In the genomic region with DNA sequence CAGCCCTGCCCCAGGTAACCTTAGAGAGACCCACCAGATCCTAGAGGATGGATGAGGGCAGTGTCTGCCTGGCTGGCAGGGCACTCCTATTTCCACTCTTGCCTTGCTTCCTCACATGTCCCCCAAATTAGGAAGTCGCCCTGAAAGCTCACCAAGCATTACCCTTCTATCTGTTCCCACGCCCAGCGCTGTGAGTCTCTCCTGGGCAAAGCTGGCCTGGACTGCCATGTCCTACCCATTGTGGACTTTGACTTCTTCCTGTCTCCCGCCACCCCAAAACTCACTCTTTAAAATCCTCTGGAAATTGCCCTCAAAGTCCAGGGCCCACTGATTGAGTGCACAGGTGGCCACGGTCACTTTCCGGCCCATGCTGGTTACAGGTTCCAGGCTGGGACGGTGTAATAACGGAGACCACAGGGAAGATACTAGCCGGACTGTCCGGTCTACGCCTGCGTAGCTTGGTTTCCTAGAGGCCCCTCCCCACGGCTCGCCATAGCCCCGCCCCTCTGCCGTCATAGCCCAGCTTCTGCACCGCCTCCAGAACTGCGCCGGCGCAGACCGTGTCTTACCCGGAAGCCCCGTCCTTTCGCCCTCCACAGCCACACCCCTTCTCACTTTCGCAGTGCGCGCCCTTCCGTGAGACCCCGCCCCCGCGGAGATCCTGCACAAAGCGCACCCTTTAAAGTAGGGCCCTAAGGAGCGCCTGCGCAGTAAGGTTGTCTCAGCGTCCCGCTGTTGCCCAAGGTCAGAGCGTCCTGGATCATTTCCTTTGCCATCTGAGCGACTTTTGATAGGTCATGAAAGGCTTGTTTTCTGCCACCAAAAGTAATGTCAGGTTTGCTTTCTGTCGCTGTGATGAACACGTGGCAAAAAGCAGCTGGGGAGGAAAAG, we compare ENCODE assay signal across 7 mouse cellular contexts. TPM values are rescaled to one million over a fixed set of nuclear protein-coding genes. Genes with fewer than 3 reads are reported as not detected.
DNase-seq lines count a peak whose midpoint lies in the region; ATAC-seq lines count a peak whose summit lies in the region.

Nadsyn1 (minus strand) TSS at position 475 of the 891 bp plus-strand sequence.
Dhcr7 (plus strand) TSS at position 771 of the 891 bp plus-strand sequence.

- peak; percentile 98 for DNase-seq in adrenal gland, adult 18-20 months (ENCODE audit: low spot score in 2 of 2)
- DNase-seq in embryo, embryonic 11 days = peak; percentile 99
- DNase-seq in gastrocnemius, postnatal 36 days = peak; percentile 98 to 100
- peak; percentile 98 to 99 for DNase-seq in left cerebral cortex, postnatal 25 days (ENCODE audit: low spot score in 2 of 2)
- DNase-seq in midbrain, embryonic 10.5 days (ENCODE audit: low spot score) = peak; percentile 100
- peak; percentile 99 for DNase-seq in right cerebral cortex, postnatal 4 days

- H3K36me3 ChIP-seq in intestine, embryonic 15.5 days = 0 out of 2 replicates have a peak, but pooled peaks cover 6% of the 10 kb centered on the region
- H3K36me3 ChIP-seq in midbrain, embryonic 10.5 days = peaks cover 18% of the 10 kb centered on the region

- peaks cover 22% of the 10 kb centered on the region for H3K4me1 ChIP-seq in intestine, embryonic 15.5 days (replicated peaks)
- H3K4me1 ChIP-seq in midbrain, embryonic 10.5 days = peaks cover 24% of the 10 kb centered on the region

- H3K27ac ChIP-seq in intestine, embryonic 15.5 days = peak within 1 kb of the TSS; percentile 77
- H3K27ac ChIP-seq in midbrain, embryonic 10.5 days (replicated peaks) = peak within 1 kb of the TSS; percentile 92

- H3K4me3 ChIP-seq in intestine, embryonic 15.5 days (replicated peaks) = peak within 1 kb of the TSS; percentile 62
- H3K4me3 ChIP-seq in midbrain, embryonic 10.5 days = peak within 1 kb of the TSS; percentile 73

- under 1% methylated on average over 40 of the region's 40 CpGs for WGBS in intestine, embryonic 15.5 days
- WGBS in midbrain, embryonic 10.5 days = under 1% methylated on average over 40 of the region's 40 CpGs

- ATAC-seq in intestine, embryonic 15.5 days = peak; percentile 97

- H3K9ac ChIP-seq in intestine, embryonic 15.5 days = peak within 1 kb of the TSS; percentile 74

- H3K27me3 ChIP-seq in intestine, embryonic 15.5 days (replicated peaks) = no peaks in the 10 kb centered on the region
- H3K27me3 ChIP-seq in midbrain, embryonic 10.5 days (ENCODE audit: low read depth, poor library complexity, severe bottlenecking) = no peaks in the 10 kb centered on the region

- no peaks in the 10 kb centered on the region for H3K9me3 ChIP-seq in intestine, embryonic 15.5 days
- H3K9me3 ChIP-seq in midbrain, embryonic 10.5 days (replicated peaks) = no peaks in the 10 kb centered on the region

- peak within 1 kb of the TSS; percentile 78 for H3K4me2 ChIP-seq in intestine, embryonic 15.5 days (replicated peaks)

- intact Hi-C loops in gastrocnemius, postnatal 36 days (cut with DNase I) = no loop called here
- intact Hi-C loops in left cerebral cortex, postnatal 25 days (cut with DNase I) = no loop called here

RNA-seq across cellular contexts. Expression of gene Nadsyn1, which starts in this region (rescaled TPM):
- total RNA-seq in adrenal gland, adult 18-20 months (2021) = 10 to 100 TPM; 10.4 to 14.4 TPM
- 1 to 10 TPM; 3.6 to 3.9 TPM for total RNA-seq in gastrocnemius, postnatal 36 days (2021)
- polyA plus RNA-seq in intestine, embryonic 15.5 days (2015; fragmentation: Nextera tagmentation; extraction: Ambion mirVana) = 19.4 and 21.1 TPM in 2 replicates
- total RNA-seq in left cerebral cortex, postnatal 25 days (2021) = 1 to 10 TPM; 4.8 to 6.6 TPM
- 10.3 and 10.4 TPM in 2 replicates for polyA plus RNA-seq in midbrain, embryonic 10.5 days (2016; fragmentation: Nextera tagmentation; extraction: Ambion mirVana)

RNA-seq across cellular contexts. Expression of gene Dhcr7, which starts in this region (rescaled TPM):
- 1,000 to 10,000 TPM in 1 of 2 experiments, 100 to 1,000 TPM in 1; 730 to 1,067 TPM for total RNA-seq in adrenal gland, adult 18-20 months (2021)
- 1 to 10 TPM; 4.4 to 4.6 TPM for total RNA-seq in gastrocnemius, postnatal 36 days (2021)
- 70.2 and 78.9 TPM in 2 replicates for polyA plus RNA-seq in intestine, embryonic 15.5 days (2015; fragmentation: Nextera tagmentation; extraction: Ambion mirVana)
- total RNA-seq in left cerebral cortex, postnatal 25 days (2021) = 10 to 100 TPM; 44.1 to 45.9 TPM
- 105 and 107 TPM in 2 replicates for polyA plus RNA-seq in midbrain, embryonic 10.5 days (2016; fragmentation: Nextera tagmentation; extraction: Ambion mirVana)

Comparison
In these comparisons a context has a peak if more than half of its experiments do, and no peak if none do; other contexts are left out.
1. Peak in every context shown above with its lines: DNase-seq, ATAC-seq, H3K4me3 ChIP-seq and H3K27ac ChIP-seq.
2. RNA of gene Dhcr7 (total RNA-seq): 730 to 1,067 TPM in adrenal gland, adult 18-20 months; 44.1 to 45.9 TPM in left cerebral cortex, postnatal 25 days and 4.4 to 4.6 TPM in gastrocnemius, postnatal 36 days; every median in the first group is over 10 times any median in the second.